Mouse (Mus musculus) neural tube, embryonic 15.5 days (tissue): ENCODE data around the gene Elk3. TPM values are rescaled to one million over a fixed set of nuclear protein-coding genes. Genes with fewer than 3 reads are reported as not detected.

Experiments used
- ATAC-seq: fragments of 200-750 bp; cut with Nextera tagmentation; 2 replicates; pipeline ENCODE4 v1.8.0; 2017; ENCODE audit warnings: mild to moderate bottlenecking, moderate TSS enrichment, moderate library complexity; ENCODE audit not compliant: low FRiP score
- H3K27ac ChIP-seq: fragments of 300-500 bp; sonication (generic); replicated peaks from 2 replicates; pipeline ENCODE4 v1.5.1; 2015; ENCODE audit warnings: mild to moderate bottlenecking, inconsistent platforms
- H3K27me3 ChIP-seq: fragments of 300-500 bp; sonication (generic); replicated peaks from 2 replicates; pipeline ENCODE4 v1.6.1; 2015; ENCODE audit warnings: inconsistent platforms
- H3K36me3 ChIP-seq: fragments of 300-500 bp; sonication (generic); 2 replicates; pipeline ENCODE4 v1.6.1; 2015; ENCODE audit warnings: inconsistent platforms
- H3K4me1 ChIP-seq: fragments of 300-500 bp; sonication (generic); 2 replicates; pipeline ENCODE4 v1.6.1; 2015; ENCODE audit warnings: inconsistent platforms
- H3K4me2 ChIP-seq: fragments of 300-500 bp; sonication (generic); 2 replicates; pipeline ENCODE4 v1.6.1; 2015; ENCODE audit warnings: inconsistent platforms, mild to moderate bottlenecking, moderate library complexity
- H3K4me3 ChIP-seq: fragments of 300-500 bp; sonication (generic); replicated peaks from 2 replicates; pipeline ENCODE4 v1.5.1; 2015; ENCODE audit warnings: mild to moderate bottlenecking, inconsistent platforms
- H3K9ac ChIP-seq: fragments of 300-500 bp; sonication (generic); replicated peaks from 2 replicates; pipeline ENCODE4 v1.6.1; 2015; ENCODE audit warnings: mild to moderate bottlenecking, inconsistent platforms
- H3K9me3 ChIP-seq: fragments of 300-500 bp; sonication (generic); replicated peaks from 2 replicates; pipeline ENCODE4 v1.6.1; 2016; ENCODE audit warnings: inconsistent platforms
- WGBS: fragments of 180-500 bp; shearing (Covaris S2); methylation state at CpG from one replicate; pipeline ENCODE4 v1.1.7; 2015; ENCODE audit warnings: mixed read lengths; 5-methylcytosine and 5-hydroxymethylcytosine counted together
- polyA plus RNA-seq: library from polyadenylated mRNA; unstranded; fragments of >200 nt; fragmentation: Nextera tagmentation; extraction: Ambion mirVana; gene quantifications from 2 replicates; pipeline ENCODE4 v1.2.1, GENCODE M21; 2015

Gene Elk3
- polyA plus RNA-seq, 1 experiment from 2014 or later, result 8.6 TPM

- H3K9me3 ChIP-seq, result no peaks in the 10 kb centered on the region
- no peak overlapping the region for H3K4me3 ChIP-seq
- H3K9ac ChIP-seq, result no peak overlapping the region
- H3K27me3 ChIP-seq, result no peaks in the 10 kb centered on the region
- no peak overlapping the region for H3K4me2 ChIP-seq
- 81% methylated on average over 4 of the region's 4 CpGs for WGBS
- H3K36me3 ChIP-seq, result peaks cover 39% of the 10 kb centered on the region
- H3K27ac ChIP-seq, result no peak overlapping the region
- H3K4me1 ChIP-seq, result 0 out of 2 replicates have a peak, but pooled peaks cover 4% of the 10 kb centered on the region
- no peak for ATAC-seq
Measured at GRCm38 (mm10) chr10:93231490-93231889, 79.4 kb downstream of the Elk3 start.

DNA sequence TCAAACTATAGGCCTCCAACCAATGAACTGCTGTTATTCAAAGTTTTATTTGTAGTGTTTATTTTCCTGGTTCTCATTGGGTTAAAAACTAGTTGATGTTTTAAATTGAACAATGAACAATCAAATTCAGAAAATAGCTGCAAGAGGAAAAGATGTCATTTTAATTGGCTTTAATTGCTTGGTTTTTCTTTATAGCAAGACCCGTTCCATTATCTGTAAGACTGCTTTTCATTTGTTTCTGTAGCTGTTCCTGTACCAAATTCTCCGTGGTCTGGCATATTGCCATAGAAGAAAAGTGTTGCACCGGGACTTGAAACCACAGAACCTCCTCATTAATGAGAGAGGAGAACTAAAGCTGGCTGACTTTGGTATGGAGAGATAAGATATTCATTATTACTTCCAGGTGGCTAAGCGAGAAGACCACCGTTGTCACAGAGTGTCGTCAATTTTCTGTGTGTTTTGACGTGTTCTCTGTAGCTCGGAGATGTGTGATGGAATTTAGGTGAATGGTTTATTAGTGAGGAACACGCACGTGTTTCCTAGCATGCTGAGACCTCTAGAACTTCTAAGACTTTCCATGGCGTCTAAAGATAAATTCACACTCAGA, 82.4 kb downstream of the Elk3 start:
- H3K27ac ChIP-seq, result no peak overlapping the region
- no peak overlapping the region for H3K9ac ChIP-seq
- H3K9me3 ChIP-seq, result no peaks in the 10 kb centered on the region
- H3K36me3 ChIP-seq, result peaks cover 25% of the 10 kb centered on the region
- WGBS, result 67% methylated on average over 11 of the region's 11 CpGs
- no peak overlapping the region for H3K4me3 ChIP-seq
- H3K4me2 ChIP-seq, result no peak overlapping the region
- H3K4me1 ChIP-seq, result 0 out of 2 replicates have a peak, but pooled peaks cover 4% of the 10 kb centered on the region
- no peaks in the 10 kb centered on the region for H3K27me3 ChIP-seq
- ATAC-seq, result no peak

DNA sequence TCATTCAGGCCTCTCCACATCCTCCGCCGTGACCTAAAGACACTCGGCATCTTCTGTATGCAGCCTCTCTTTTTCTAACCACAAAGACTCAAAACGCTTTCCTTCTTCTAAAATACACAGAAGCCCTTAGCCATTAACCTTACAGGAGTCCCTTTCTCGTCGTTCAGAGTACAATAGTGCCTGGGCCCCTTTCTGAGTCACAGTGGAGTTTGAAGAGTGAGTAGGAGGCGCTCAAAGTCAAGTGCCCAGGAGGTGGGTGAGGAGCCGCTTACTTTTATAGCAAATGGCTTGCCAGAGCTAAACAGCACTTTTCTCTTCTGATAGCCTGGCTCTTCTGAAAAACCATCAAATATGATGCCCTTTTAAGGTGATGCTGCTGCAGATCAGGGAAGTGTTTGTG, 83.0 kb downstream of the Elk3 start:
- H3K4me3 ChIP-seq, result no peak overlapping the region
- H3K27ac ChIP-seq, result no peak overlapping the region; the same call in 1 of the 2 replicates
- 46% methylated on average over 8 of the region's 8 CpGs for WGBS
- ATAC-seq, result no peak
- H3K9ac ChIP-seq, result no peak overlapping the region
- H3K4me1 ChIP-seq, result 0 out of 2 replicates have a peak, but pooled peaks cover 4% of the 10 kb centered on the region
- H3K27me3 ChIP-seq, result no peaks in the 10 kb centered on the region
- no peaks in the 10 kb centered on the region for H3K9me3 ChIP-seq
- H3K36me3 ChIP-seq, result peaks cover 22% of the 10 kb centered on the region
- H3K4me2 ChIP-seq, result no peak overlapping the region

DNA sequence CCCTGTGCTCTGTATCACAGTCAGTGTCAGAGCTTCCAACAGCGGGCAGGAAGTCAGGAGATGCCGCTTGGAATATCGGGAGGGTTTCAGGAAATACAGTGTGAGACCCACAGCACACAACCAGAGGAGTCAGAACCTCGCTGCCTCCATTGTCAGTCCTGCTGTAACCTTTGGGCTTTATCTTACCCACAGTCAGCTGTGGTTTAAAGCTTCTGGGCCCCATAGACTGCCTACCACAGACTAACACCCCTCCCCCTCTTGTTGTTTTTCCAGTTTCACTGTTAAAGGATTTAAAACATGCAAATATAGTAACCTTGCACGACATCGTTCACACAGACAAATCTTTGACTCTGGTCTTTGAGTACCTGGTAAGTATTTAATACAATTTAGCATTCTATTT, 85.2 kb downstream of the Elk3 start:
- Histone ChIP-seq H3K36me3 (peaks cover 22% of the 10 kb centered on the region), H3K27ac (no peak overlapping the region), H3K27me3 (no peaks in the 10 kb centered on the region), H3K4me2 (no peak overlapping the region), H3K4me1 (0 out of 2 replicates have a peak, but pooled peaks cover 4% of the 10 kb centered on the region), H3K4me3 (no peak overlapping the region), H3K9ac (no peak overlapping the region), H3K9me3 (no peaks in the 10 kb centered on the region)
- ATAC-seq, result no peak
- 84% methylated on average over 6 of the region's 6 CpGs for WGBS

- no peak for ATAC-seq
- no peak overlapping the region for H3K4me3 ChIP-seq
- no peaks in the 10 kb centered on the region for H3K4me1 ChIP-seq
- H3K36me3 ChIP-seq, result peaks cover 38% of the 10 kb centered on the region
- no peaks in the 10 kb centered on the region for H3K27me3 ChIP-seq
- no peak overlapping the region for H3K4me2 ChIP-seq
- no peaks in the 10 kb centered on the region for H3K9me3 ChIP-seq
- no peak overlapping the region for H3K9ac ChIP-seq
- WGBS, result 92% methylated on average over 8 of the region's 8 CpGs
- no peak overlapping the region for H3K27ac ChIP-seq
Measured at GRCm38 (mm10) chr10:93215051-93215763, 95.7 kb downstream of the Elk3 start.

- Histone ChIP-seq H3K27me3 (no peaks in the 10 kb centered on the region), H3K27ac (no peak overlapping the region), H3K4me2 (no peak overlapping the region), H3K36me3 (peaks cover 38% of the 10 kb centered on the region), H3K4me3 (no peak overlapping the region), H3K9ac (no peak overlapping the region), H3K9me3 (no peaks in the 10 kb centered on the region), H3K4me1 (no peaks in the 10 kb centered on the region)
- WGBS, result 71% methylated on average over 4 of the region's 4 CpGs
- ATAC-seq, result no peak
Measured at GRCm38 (mm10) chr10:93214251-93214650, 96.7 kb downstream of the Elk3 start.

GRCm38 (mm10) chr10:93213339-93213738, 97.6 kb downstream of the Elk3 start:
- 90% methylated on average over 7 of the region's 7 CpGs for WGBS
- Histone ChIP-seq H3K27ac (no peak overlapping the region), H3K36me3 (peaks cover 35% of the 10 kb centered on the region), H3K27me3 (no peaks in the 10 kb centered on the region), H3K4me3 (no peak overlapping the region), H3K4me1 (no peaks in the 10 kb centered on the region), H3K4me2 (no peak overlapping the region), H3K9ac (no peak overlapping the region), H3K9me3 (no peaks in the 10 kb centered on the region)
- no peak for ATAC-seq

DNA sequence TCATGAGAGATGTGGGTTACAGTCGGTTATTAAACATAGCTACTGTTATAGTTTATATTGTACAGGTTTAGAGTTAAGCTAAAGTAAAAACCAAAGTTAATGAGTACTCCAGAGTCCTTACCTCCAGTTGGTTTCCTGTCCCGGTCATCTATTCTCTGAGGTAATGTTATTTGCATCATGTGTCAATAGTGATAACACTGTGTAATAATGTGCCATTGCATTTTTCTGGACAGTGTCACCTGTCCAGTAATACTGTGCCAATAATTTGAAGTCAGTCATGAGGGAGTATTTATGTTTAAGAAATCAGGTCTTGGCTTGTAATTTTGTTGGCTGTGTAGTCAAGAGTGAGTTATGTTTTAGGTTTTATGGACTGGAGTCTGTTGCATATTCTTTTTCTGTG, 98.2 kb downstream of the Elk3 start:
- no peak for ATAC-seq
- Histone ChIP-seq H3K27me3 (no peaks in the 10 kb centered on the region), H3K4me2 (no peak overlapping the region), H3K9ac (no peak overlapping the region), H3K9me3 (no peaks in the 10 kb centered on the region), H3K27ac (no peak overlapping the region), H3K36me3 (peaks cover 29% of the 10 kb centered on the region), H3K4me3 (no peak overlapping the region), H3K4me1 (no peaks in the 10 kb centered on the region)
- WGBS, result 94% methylated on average over 2 of the region's 2 CpGs

DNA sequence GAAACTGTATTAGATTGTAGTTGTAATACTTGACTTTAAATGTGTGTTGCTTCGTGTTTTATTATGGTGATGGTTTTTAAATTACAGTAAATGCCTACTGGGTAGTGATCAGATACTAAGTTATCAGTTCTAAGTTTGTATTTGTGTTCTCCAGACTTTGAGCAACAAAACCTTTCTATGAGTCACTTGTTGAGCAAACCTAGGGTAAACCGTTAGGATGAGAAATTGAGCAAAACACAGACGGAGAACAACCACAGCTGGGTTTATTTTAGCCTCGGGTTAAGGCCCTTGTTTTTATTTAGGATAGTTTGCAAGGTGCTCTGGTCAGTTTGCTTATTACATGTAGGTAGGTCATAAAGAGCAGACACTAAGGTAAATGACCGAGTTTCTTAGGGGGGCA, 103.8 kb downstream of the Elk3 start:
- Histone ChIP-seq H3K27me3 (no peaks in the 10 kb centered on the region), H3K4me3 (no peak overlapping the region), H3K27ac (no peak overlapping the region), H3K36me3 (no peaks in the 10 kb centered on the region), H3K9me3 (no peaks in the 10 kb centered on the region), H3K4me2 (no peak overlapping the region), H3K9ac (no peak overlapping the region), H3K4me1 (peaks cover 3% of the 10 kb centered on the region; the same call in 1 of the 2 replicates)
- no peak for ATAC-seq
- WGBS, result 89% methylated on average over 5 of the region's 5 CpGs

DNA sequence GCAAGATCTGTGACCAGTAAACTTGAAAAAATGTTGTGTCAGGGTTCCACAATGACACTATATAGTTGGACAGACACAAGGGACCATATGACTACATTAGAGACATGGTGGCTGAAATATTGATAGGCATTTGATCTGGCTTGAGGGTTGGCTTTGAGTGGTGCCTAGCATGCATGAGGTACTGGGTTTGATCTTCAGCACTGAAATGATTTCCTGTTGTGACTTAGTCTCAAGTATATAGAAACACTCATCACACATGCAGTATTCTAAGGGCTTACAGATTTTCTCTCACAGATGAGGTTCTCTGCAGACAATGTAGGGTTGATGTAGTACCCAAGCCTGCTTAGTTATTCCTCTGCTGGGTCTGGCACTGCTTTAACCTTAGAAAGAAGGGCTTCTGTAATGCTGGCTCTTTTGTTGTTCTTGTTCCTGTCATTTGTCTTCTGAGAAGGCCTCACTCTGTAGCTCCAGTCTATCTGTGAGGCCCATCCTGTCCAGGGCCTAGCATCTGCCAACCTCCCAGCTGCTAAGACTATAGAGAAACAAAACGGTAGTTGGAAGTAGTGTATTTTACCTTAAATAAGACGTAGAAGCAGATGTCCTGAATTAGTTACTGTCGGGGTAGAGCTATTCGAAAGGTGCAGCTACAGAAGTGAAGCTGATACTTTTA, 105.5 kb downstream of the Elk3 start:
- WGBS, result 83% methylated on average over 4 of the region's 4 CpGs
- Histone ChIP-seq H3K4me3 (no peak overlapping the region), H3K4me2 (no peak overlapping the region), H3K9ac (no peak overlapping the region), H3K36me3 (no peaks in the 10 kb centered on the region), H3K27me3 (no peaks in the 10 kb centered on the region), H3K4me1 (peaks cover 3% of the 10 kb centered on the region; the same call in 1 of the 2 replicates), H3K9me3 (no peaks in the 10 kb centered on the region), H3K27ac (no peak overlapping the region)
- no peak for ATAC-seq

- WGBS, result 89% methylated on average over 6 of the region's 6 CpGs
- Histone ChIP-seq H3K4me1 (peaks cover 6% of the 10 kb centered on the region), H3K27ac (no peak overlapping the region), H3K36me3 (peaks cover 7% of the 10 kb centered on the region), H3K4me2 (no peak overlapping the region), H3K9ac (no peak overlapping the region), H3K9me3 (no peaks in the 10 kb centered on the region), H3K4me3 (no peak overlapping the region), H3K27me3 (no peaks in the 10 kb centered on the region)
- ATAC-seq, result no peak
Measured at GRCm38 (mm10) chr10:93201846-93202458, 109.0 kb downstream of the Elk3 start.
